In genomic region chr16:72215360-72216013, GRCm38 (mm10) we compare ENCODE assay signal across 8 mouse cellular contexts.
A peak's percentile ranks its signal among the peaks of the same experiment; 100 is the strongest.
DNase-seq lines count a peak whose midpoint lies in the region; ATAC-seq and TF ChIP-seq lines count a peak whose summit lies in the region.

No protein-coding gene starts in this region.

- ATAC-seq in heart, postnatal 0 days (ENCODE audit: insufficient read depth, low read depth), result no peak
- no peak for ATAC-seq in liver, postnatal 0 days

- no peaks in the 10 kb centered on the region for H3K36me3 ChIP-seq in heart, postnatal 0 days (replicated peaks; ENCODE audit: control insufficient read depth, insufficient read depth, low read length)
- no peaks in the 10 kb centered on the region for H3K36me3 ChIP-seq in liver, postnatal 0 days (replicated peaks; ENCODE audit: insufficient read depth, low read length)

- H3K27me3 ChIP-seq in heart, postnatal 0 days (ENCODE audit: control insufficient read depth, insufficient read depth, low read length), result no peaks in the 10 kb centered on the region
- H3K27me3 ChIP-seq in liver, postnatal 0 days (ENCODE audit: insufficient read depth, low read length), result no peaks in the 10 kb centered on the region

- H3K9ac ChIP-seq in heart, postnatal 0 days (replicated peaks; ENCODE audit: low read depth, low read length), result no peak overlapping the region
- H3K9ac ChIP-seq in liver, postnatal 0 days (replicated peaks), result no peak overlapping the region

- WGBS in heart, postnatal 0 days, result 32% methylated on average over 15 of the region's 15 CpGs
- WGBS in liver, postnatal 0 days (ENCODE audit: insufficient replicate concordance), result 46% methylated on average over 15 of the region's 15 CpGs

- no peaks in the 10 kb centered on the region for H3K4me1 ChIP-seq in heart, postnatal 0 days (ENCODE audit: control insufficient read depth, insufficient read depth)
- no peaks in the 10 kb centered on the region for H3K4me1 ChIP-seq in liver, postnatal 0 days (ENCODE audit: insufficient read depth)

- H3K4me2 ChIP-seq in heart, postnatal 0 days (ENCODE audit: low read depth, low read length), result peak overlapping the region; percentile 50; the same call in 1 of the 2 replicates
- H3K4me2 ChIP-seq in liver, postnatal 0 days (ENCODE audit: low read depth, low read length), result no peak overlapping the region

- peak; percentile 61 for TF ChIP-seq CTCF in heart, postnatal 0 days (IDR thresholded peaks at IDR 0.05; ENCODE audit: low read depth)
- TF ChIP-seq CTCF in liver, postnatal 0 days (IDR thresholded peaks at IDR 0.05; ENCODE audit: low read depth), result peak; percentile 52

- DNase-seq in thymus, postnatal 4 days, result peak; percentile 39
- no peak for DNase-seq in thymus, postnatal 25 days
- DNase-seq in embryo, embryonic 11 days, result peak; percentile 77
- DNase-seq in heart, postnatal 0 days (ENCODE audit: low spot score), result peak; percentile 20
- peak; percentile 76 for DNase-seq in layer of hippocampus, adult 11-12 months (ENCODE audit: low spot score)
- DNase-seq in liver, postnatal 0 days, result peak; percentile 25
- DNase-seq in retina, embryonic 14.5 days (ENCODE audit: low spot score), result peak; percentile 85
- DNase-seq in T-cell, adult 2 months (ENCODE audit: low spot score), result no peak

- H3K9me3 ChIP-seq in heart, postnatal 0 days (replicated peaks; ENCODE audit: control insufficient read depth, low read length), result no peaks in the 10 kb centered on the region
- no peaks in the 10 kb centered on the region for H3K9me3 ChIP-seq in liver, postnatal 0 days (ENCODE audit: low read length)

- no peak overlapping the region for H3K27ac ChIP-seq in heart, postnatal 0 days (ENCODE audit: low read depth)
- no peak overlapping the region for H3K27ac ChIP-seq in liver, postnatal 0 days (ENCODE audit: low read depth)

- H3K4me3 ChIP-seq in heart, postnatal 0 days (ENCODE audit: low read depth, low read length), result peak overlapping the region; percentile 14; the same call in 1 of the 2 replicates
- no peak overlapping the region for H3K4me3 ChIP-seq in liver, postnatal 0 days (ENCODE audit: low read depth, low read length)

- no peak for TF ChIP-seq EP300 in heart, postnatal 0 days (IDR thresholded peaks at IDR 0.05; ENCODE audit: low read depth)
- TF ChIP-seq EP300 in liver, postnatal 0 days (IDR thresholded peaks at IDR 0.05; ENCODE audit: low read depth), result no peak

Comparison
In these comparisons a context has a peak if more than half of its experiments do, and no peak if none do; other contexts are left out.
1. DNase-seq: peak in thymus, postnatal 4 days (single experiment), embryo, embryonic 11 days (single experiment), heart, postnatal 0 days (single experiment), layer of hippocampus, adult 11-12 months (single experiment), liver, postnatal 0 days (single experiment) and retina, embryonic 14.5 days (single experiment); none in thymus, postnatal 25 days (single experiment) and T-cell, adult 2 months (single experiment).